Mouse (Mus musculus): Measurements from ENCODE around the gene Mgst3. TPM values are rescaled to one million over a fixed set of nuclear protein-coding genes. Genes with fewer than 3 reads are reported as not detected.

Mgst3 gene
- total RNA-seq, 1 experiment: 34.4 TPM

- Histone ChIP-seq H3K27ac (ENCODE audit: insufficient read depth, low read depth, low read length, poor library complexity, severe bottlenecking) (no peak overlapping the region), H3K9ac (ENCODE audit: insufficient read depth, low read depth, low read length, poor library complexity, severe bottlenecking) (no peak overlapping the region), H3K9me3 (ENCODE audit: control insufficient read depth, insufficient read depth, low read depth, low read length) (no peaks in the 10 kb centered on the region), H3K4me1 (ENCODE audit: control insufficient read depth in 2 of 2, insufficient read depth in 2 of 2, low read length in 2 of 2, poor library complexity in 1 of 2) (no peaks in the 10 kb centered on the region), H3K36me3 (ENCODE audit: control insufficient read depth, insufficient read depth, low read length, poor library complexity, severe bottlenecking) (peaks cover 17% of the 10 kb centered on the region), H3K4me3 (ENCODE audit: insufficient read depth in 1 of 2, low read depth in 1 of 2, low read length in 2 of 2, poor library complexity in 1 of 2, severe bottlenecking in 1 of 2) (no peak overlapping the region)
- no peak for DNase-seq (ENCODE audit: low read depth, low spot score)
- in situ Hi-C loops (cut with MboI; ENCODE audit: low sequenced_read_pairs in 2 of 2, unreplicated experiment in 2 of 2): no loop called here
- TF ChIP-seq CHD2 (IDR thresholded peaks at IDR 0.05; ENCODE audit: low read depth, low read length) (no peak), ZNF384 (IDR thresholded peaks at IDR 0.05; ENCODE audit: low read depth, low read length) (no peak), ZC3H11A (IDR thresholded peaks at IDR 0.05; ENCODE audit: borderline replicate concordance, low read depth, low read length) (no peak), HCFC1 (IDR thresholded peaks at IDR 0.05; ENCODE audit: borderline replicate concordance, insufficient read depth, low read length) (no peak), MAFK (IDR thresholded peaks at IDR 0.05; ENCODE audit: insufficient read depth, low read depth, low read length) (no peak)
These were observed 25.6 kb downstream of the Mgst3 start for GRCm38 (mm10) chr1:167368018-167368417.

GRCm38 (mm10) chr1:167366621-167367020 is 27.0 kb downstream of the Mgst3 start:
- no peak overlapping the region for H3K4me3 ChIP-seq (ENCODE audit: insufficient read depth in 1 of 2, low read depth in 1 of 2, low read length in 2 of 2, poor library complexity in 1 of 2, severe bottlenecking in 1 of 2)
- no peak overlapping the region for H3K9ac ChIP-seq (ENCODE audit: insufficient read depth, low read depth, low read length, poor library complexity, severe bottlenecking)
- no peak for TF ChIP-seq ZNF384 (IDR thresholded peaks at IDR 0.05; ENCODE audit: low read depth, low read length)
- no peak for TF ChIP-seq CHD2 (IDR thresholded peaks at IDR 0.05; ENCODE audit: low read depth, low read length)
- TF ChIP-seq ZC3H11A (IDR thresholded peaks at IDR 0.05; ENCODE audit: borderline replicate concordance, low read depth, low read length): no peak
- no peak for TF ChIP-seq MAFK (IDR thresholded peaks at IDR 0.05; ENCODE audit: insufficient read depth, low read depth, low read length)
- TF ChIP-seq HCFC1 (IDR thresholded peaks at IDR 0.05; ENCODE audit: borderline replicate concordance, insufficient read depth, low read length): no peak
- no peak overlapping the region for H3K27ac ChIP-seq (ENCODE audit: insufficient read depth, low read depth, low read length, poor library complexity, severe bottlenecking)
- no peak for DNase-seq (ENCODE audit: low read depth, low spot score)
- H3K36me3 ChIP-seq (ENCODE audit: control insufficient read depth, insufficient read depth, low read length, poor library complexity, severe bottlenecking): peaks cover 17% of the 10 kb centered on the region
- in situ Hi-C loops (cut with MboI; ENCODE audit: low sequenced_read_pairs in 2 of 2, unreplicated experiment in 2 of 2): no loop called here
- H3K4me1 ChIP-seq (ENCODE audit: control insufficient read depth in 2 of 2, insufficient read depth in 2 of 2, low read length in 2 of 2, poor library complexity in 1 of 2): no peaks in the 10 kb centered on the region
- H3K9me3 ChIP-seq (ENCODE audit: control insufficient read depth, insufficient read depth, low read depth, low read length): no peaks in the 10 kb centered on the region

- H3K27ac ChIP-seq (ENCODE audit: insufficient read depth, low read depth, low read length, poor library complexity, severe bottlenecking): no peak overlapping the region
- no peaks in the 10 kb centered on the region for H3K9me3 ChIP-seq (ENCODE audit: control insufficient read depth, insufficient read depth, low read depth, low read length)
- H3K9ac ChIP-seq (ENCODE audit: insufficient read depth, low read depth, low read length, poor library complexity, severe bottlenecking): no peak overlapping the region
- in situ Hi-C loops (cut with MboI; ENCODE audit: low sequenced_read_pairs in 2 of 2, unreplicated experiment in 2 of 2): no loop called here
- no peak for DNase-seq (ENCODE audit: low read depth, low spot score)
- H3K36me3 ChIP-seq (ENCODE audit: control insufficient read depth, insufficient read depth, low read length, poor library complexity, severe bottlenecking): peaks cover 23% of the 10 kb centered on the region
- no peaks in the 10 kb centered on the region for H3K4me1 ChIP-seq (ENCODE audit: control insufficient read depth in 2 of 2, insufficient read depth in 2 of 2, low read length in 2 of 2, poor library complexity in 1 of 2)
- H3K4me3 ChIP-seq (ENCODE audit: insufficient read depth in 1 of 2, low read depth in 1 of 2, low read length in 2 of 2, poor library complexity in 1 of 2, severe bottlenecking in 1 of 2): no peak overlapping the region
- no peak for TF ChIP-seq CHD2 (IDR thresholded peaks at IDR 0.05; ENCODE audit: low read depth, low read length)
These were observed 27.8 kb downstream of the Mgst3 start for GRCm38 (mm10) chr1:167365808-167366207.

- Histone ChIP-seq H3K9ac (ENCODE audit: insufficient read depth, low read depth, low read length, poor library complexity, severe bottlenecking) (no peak overlapping the region), H3K9me3 (ENCODE audit: control insufficient read depth, insufficient read depth, low read depth, low read length) (no peaks in the 10 kb centered on the region), H3K4me1 (ENCODE audit: control insufficient read depth in 2 of 2, insufficient read depth in 2 of 2, low read length in 2 of 2, poor library complexity in 1 of 2) (no peaks in the 10 kb centered on the region), H3K36me3 (ENCODE audit: control insufficient read depth, insufficient read depth, low read length, poor library complexity, severe bottlenecking) (peaks cover 29% of the 10 kb centered on the region), H3K27ac (ENCODE audit: insufficient read depth, low read depth, low read length, poor library complexity, severe bottlenecking) (no peak overlapping the region), H3K4me3 (ENCODE audit: insufficient read depth in 1 of 2, low read depth in 1 of 2, low read length in 2 of 2, poor library complexity in 1 of 2, severe bottlenecking in 1 of 2) (no peak overlapping the region)
- TF ChIP-seq HCFC1 (IDR thresholded peaks at IDR 0.05; ENCODE audit: borderline replicate concordance, insufficient read depth, low read length): no peak
- TF ChIP-seq ZC3H11A (IDR thresholded peaks at IDR 0.05; ENCODE audit: borderline replicate concordance, low read depth, low read length): no peak
- no peak for TF ChIP-seq CHD2 (IDR thresholded peaks at IDR 0.05; ENCODE audit: low read depth, low read length)
- in situ Hi-C loops (cut with MboI; ENCODE audit: low sequenced_read_pairs in 2 of 2, unreplicated experiment in 2 of 2): no loop called here
- DNase-seq (ENCODE audit: low read depth, low spot score): no peak
These were observed 30.3 kb downstream of the Mgst3 start for GRCm38 (mm10) chr1:167363322-167363721.

- in situ Hi-C loops (cut with MboI; ENCODE audit: low sequenced_read_pairs in 2 of 2, unreplicated experiment in 2 of 2): no loop called here
- no peaks in the 10 kb centered on the region for H3K4me1 ChIP-seq (ENCODE audit: control insufficient read depth in 2 of 2, insufficient read depth in 2 of 2, low read length in 2 of 2, poor library complexity in 1 of 2)
- no peaks in the 10 kb centered on the region for H3K9me3 ChIP-seq (ENCODE audit: control insufficient read depth, insufficient read depth, low read depth, low read length)
- peaks cover 29% of the 10 kb centered on the region for H3K36me3 ChIP-seq (ENCODE audit: control insufficient read depth, insufficient read depth, low read length, poor library complexity, severe bottlenecking)
- TF ChIP-seq ZC3H11A (IDR thresholded peaks at IDR 0.05; ENCODE audit: borderline replicate concordance, low read depth, low read length) (no peak), CHD2 (IDR thresholded peaks at IDR 0.05; ENCODE audit: low read depth, low read length) (no peak), MAFK (IDR thresholded peaks at IDR 0.05; ENCODE audit: insufficient read depth, low read depth, low read length) (no peak), HCFC1 (IDR thresholded peaks at IDR 0.05; ENCODE audit: borderline replicate concordance, insufficient read depth, low read length) (no peak), ZNF384 (IDR thresholded peaks at IDR 0.05; ENCODE audit: low read depth, low read length) (no peak)
- no peak overlapping the region for H3K9ac ChIP-seq (ENCODE audit: insufficient read depth, low read depth, low read length, poor library complexity, severe bottlenecking)
- no peak overlapping the region for H3K4me3 ChIP-seq (ENCODE audit: insufficient read depth in 1 of 2, low read depth in 1 of 2, low read length in 2 of 2, poor library complexity in 1 of 2, severe bottlenecking in 1 of 2)
- H3K27ac ChIP-seq (ENCODE audit: insufficient read depth, low read depth, low read length, poor library complexity, severe bottlenecking): no peak overlapping the region
- no peak for DNase-seq (ENCODE audit: low read depth, low spot score)
These were observed 30.8 kb downstream of the Mgst3 start for GRCm38 (mm10) chr1:167362819-167363218.
